Mouse (Mus musculus) liver, embryonic 13.5 days (tissue): Measurements from ENCODE around the gene Cdk17. TPM values are rescaled to one million over a fixed set of nuclear protein-coding genes. Genes with fewer than 3 reads are reported as not detected.

ENCODE experiments used
- ATAC-seq: fragments of 200-750 bp; cut with Nextera tagmentation; 2 replicates; pipeline ENCODE4 v1.8.0; 2017; ENCODE audit warnings: low read depth, mild to moderate bottlenecking, moderate number of reproducible peaks, moderate library complexity
- DNase-seq: peaks from one replicate; pipeline ENCODE4 v3.0.0; 2022
- H3K27ac ChIP-seq: fragments of 300-500 bp; sonication (generic); 2 replicates; pipeline ENCODE4 v1.5.1; 2015; ENCODE audit warnings: moderate library complexity, mild to moderate bottlenecking, inconsistent platforms
- H3K27me3 ChIP-seq: fragments of 300-500 bp; sonication (generic); 2 replicates; pipeline ENCODE4 v1.6.1; 2015; ENCODE audit warnings: mild to moderate bottlenecking, inconsistent platforms
- H3K36me3 ChIP-seq: fragments of 300-500 bp; sonication (generic); 2 replicates; pipeline ENCODE4 v1.6.1; 2015; ENCODE audit warnings: mild to moderate bottlenecking, inconsistent platforms
- H3K4me1 ChIP-seq: fragments of 300-500 bp; sonication (generic); replicated peaks from 2 replicates; pipeline ENCODE4 v1.6.1; 2015; ENCODE audit warnings: inconsistent platforms
- H3K4me2 ChIP-seq: fragments of 300-500 bp; sonication (generic); 2 replicates; pipeline ENCODE4 v1.6.1; 2015; ENCODE audit warnings: inconsistent platforms, mild to moderate bottlenecking, moderate library complexity
- H3K4me3 ChIP-seq: fragments of 300-500 bp; sonication (generic); replicated peaks from 2 replicates; pipeline ENCODE4 v1.5.1; 2015; ENCODE audit warnings: mild to moderate bottlenecking, inconsistent platforms
- H3K9ac ChIP-seq: fragments of 300-500 bp; sonication (generic); 2 replicates; pipeline ENCODE4 v1.6.1; 2015; ENCODE audit warnings: mild to moderate bottlenecking, inconsistent platforms
- H3K9me3 ChIP-seq: fragments of 300-500 bp; sonication (generic); replicated peaks from 2 replicates; pipeline ENCODE4 v1.6.1; 2016; ENCODE audit warnings: inconsistent platforms
- WGBS: fragments of 180-500 bp; shearing (Covaris S2); methylation state at CpG from one replicate; pipeline ENCODE4 v1.1.7; 2015; ENCODE audit not compliant: insufficient replicate concordance; 5-methylcytosine and 5-hydroxymethylcytosine counted together
- polyA plus RNA-seq: library from polyadenylated mRNA; unstranded; fragments of >200 nt; fragmentation: Nextera tagmentation; extraction: Ambion mirVana; gene quantifications from 2 replicates; pipeline ENCODE4 v1.2.1, GENCODE M21; 2015

Cdk17 gene
- polyA plus RNA-seq, 1 experiment from 2014 or later: 10.1 TPM

DNA sequence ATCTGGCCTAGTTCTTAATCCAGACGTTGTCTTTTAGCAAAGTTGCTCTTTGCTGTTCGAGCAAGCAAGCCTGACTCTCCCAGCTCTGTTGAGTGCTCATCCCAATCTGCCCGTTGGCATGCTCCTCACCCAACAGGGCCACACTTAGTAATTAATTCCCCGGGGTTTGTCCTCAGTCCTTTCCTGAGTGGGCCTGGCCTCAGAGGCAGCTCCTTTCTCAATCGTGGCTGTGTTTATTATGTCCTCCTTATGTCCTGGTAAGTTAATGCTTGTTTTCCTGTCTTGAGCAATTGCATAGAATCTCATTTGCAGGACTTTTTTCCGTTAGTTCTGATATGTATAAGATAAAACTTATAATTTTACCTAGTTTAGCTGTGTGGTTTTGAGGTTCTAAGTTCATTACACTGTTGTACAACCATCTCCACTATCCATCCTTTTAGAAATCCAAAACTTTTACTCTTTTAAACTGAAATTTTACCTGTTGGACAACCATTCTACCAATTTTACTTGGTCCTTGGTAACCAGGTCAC is 73.1 kb downstream of the Cdk17 start:
- Histone ChIP-seq H3K27me3 (no peaks in the 10 kb centered on the region), H3K4me1 (no peaks in the 10 kb centered on the region; the same call in 1 of the 2 replicates), H3K9me3 (no peaks in the 10 kb centered on the region), H3K4me2 (no peak overlapping the region), H3K4me3 (no peak overlapping the region), H3K36me3 (peaks cover 74% of the 10 kb centered on the region), H3K27ac (no peak overlapping the region), H3K9ac (no peak overlapping the region)
- no peak for DNase-seq
- ATAC-seq: no peak
- WGBS: 79% methylated on average over 6 of the region's 6 CpGs

DNA sequence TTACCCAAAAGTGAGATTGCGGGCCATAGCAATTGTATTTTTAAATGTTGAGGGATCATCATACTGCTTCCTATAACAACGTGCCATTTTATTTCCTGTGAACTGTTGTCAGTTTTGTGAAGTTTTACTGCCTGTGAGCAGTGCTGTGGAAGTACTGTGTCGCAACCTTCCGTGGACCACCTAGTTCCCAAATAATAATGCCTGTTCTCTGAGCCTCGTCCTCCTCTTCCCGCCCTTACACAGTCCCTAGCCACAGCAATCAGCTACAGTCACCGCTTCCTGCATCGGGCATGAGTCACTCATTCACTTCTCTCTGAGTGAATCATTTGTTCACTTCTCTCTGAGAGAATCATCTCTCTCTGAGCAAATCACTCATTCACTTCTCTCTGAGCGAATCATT is 74.0 kb downstream of the Cdk17 start:
- Histone ChIP-seq H3K4me1 (no peaks in the 10 kb centered on the region), H3K9me3 (no peaks in the 10 kb centered on the region), H3K4me2 (no peak overlapping the region), H3K4me3 (no peak overlapping the region), H3K27me3 (no peaks in the 10 kb centered on the region), H3K9ac (no peak overlapping the region), H3K27ac (no peak overlapping the region), H3K36me3 (peaks cover 77% of the 10 kb centered on the region)
- no peak for ATAC-seq
- no peak for DNase-seq
- WGBS: 86% methylated on average over 9 of the region's 9 CpGs

DNA sequence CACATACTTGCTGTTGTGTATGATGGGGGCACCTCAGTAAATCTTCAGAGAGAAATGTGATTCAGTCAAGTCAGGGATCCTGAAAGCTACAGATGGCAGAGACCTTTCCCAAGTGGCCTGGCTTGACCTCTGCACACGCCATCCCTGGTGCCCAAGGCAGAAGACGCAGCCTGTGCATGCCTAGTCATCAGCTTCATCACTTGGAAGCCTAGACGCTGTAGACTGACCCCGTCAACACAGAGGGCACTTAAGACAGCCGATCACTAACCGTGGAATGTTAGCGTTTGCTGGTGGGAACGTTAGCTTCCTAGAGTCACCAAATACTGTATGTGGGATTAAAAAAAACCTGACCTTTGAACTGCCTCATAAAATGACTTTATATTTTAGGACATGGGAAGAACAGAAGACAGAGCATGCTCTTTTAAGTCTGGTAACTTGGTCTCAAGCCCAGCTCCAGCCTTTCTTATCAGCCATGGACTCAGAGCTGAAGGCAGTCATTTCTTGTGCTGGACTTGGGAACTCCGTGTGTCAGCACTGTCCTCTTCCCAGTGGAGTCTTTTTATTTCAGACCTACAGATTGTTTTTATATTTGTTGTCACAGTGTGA is 78.6 kb downstream of the Cdk17 start:
- H3K27me3 ChIP-seq: no peaks in the 10 kb centered on the region
- H3K9me3 ChIP-seq: no peaks in the 10 kb centered on the region
- H3K36me3 ChIP-seq: peaks cover 70% of the 10 kb centered on the region
- WGBS: 83% methylated on average over 9 of the region's 9 CpGs
- no peak overlapping the region for H3K4me2 ChIP-seq
- ATAC-seq: no peak
- DNase-seq: no peak
- no peak overlapping the region for H3K4me3 ChIP-seq
- no peak overlapping the region for H3K9ac ChIP-seq
- H3K27ac ChIP-seq: no peak overlapping the region
- no peaks in the 10 kb centered on the region for H3K4me1 ChIP-seq

DNA sequence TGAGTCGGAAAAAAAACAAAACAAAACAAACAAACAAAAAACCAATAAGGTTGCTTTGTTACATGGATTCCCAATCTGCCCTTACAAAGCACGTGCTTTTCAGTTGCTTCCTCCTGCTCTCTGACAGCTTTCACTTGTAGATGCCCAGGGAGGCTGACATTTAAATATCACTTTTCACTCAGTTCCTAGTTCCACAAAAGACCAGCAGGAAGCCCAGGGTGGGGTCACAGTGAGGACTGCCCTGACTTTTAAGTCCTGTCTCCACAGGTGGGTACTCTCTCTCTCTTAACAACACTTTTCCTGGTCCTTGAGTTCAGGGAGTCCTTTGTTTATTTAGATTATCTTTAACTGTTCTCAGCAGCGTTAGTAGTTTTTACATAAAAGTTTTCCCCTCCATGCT is 81.5 kb downstream of the Cdk17 start:
- 71% methylated on average over 3 of the region's 3 CpGs for WGBS
- peaks cover 61% of the 10 kb centered on the region for H3K36me3 ChIP-seq

DNA sequence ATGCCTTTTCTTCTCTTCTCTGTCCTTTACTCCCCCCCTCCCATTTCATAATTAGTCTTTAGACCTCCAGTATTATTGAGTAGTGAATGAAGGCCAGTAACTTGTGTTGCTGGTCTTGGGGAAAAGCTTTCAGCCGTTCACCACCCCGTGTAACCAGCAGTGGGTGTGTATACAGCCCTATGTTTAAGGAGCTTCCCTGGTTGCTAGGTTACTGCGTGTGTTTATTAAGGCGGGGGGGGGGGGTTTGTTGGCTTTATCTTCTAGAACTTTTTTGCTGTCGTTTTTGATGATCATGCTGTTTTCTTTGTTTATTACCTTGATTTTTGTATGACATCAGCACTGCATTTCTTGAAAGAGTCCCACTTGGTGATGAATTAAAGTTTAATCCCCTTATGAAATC is 82.2 kb downstream of the Cdk17 start:
- Histone ChIP-seq H3K27me3 (no peaks in the 10 kb centered on the region), H3K4me1 (no peaks in the 10 kb centered on the region), H3K9ac (no peak overlapping the region), H3K4me2 (no peak overlapping the region), H3K9me3 (no peaks in the 10 kb centered on the region), H3K36me3 (peaks cover 63% of the 10 kb centered on the region), H3K4me3 (no peak overlapping the region), H3K27ac (no peak overlapping the region)
- DNase-seq: no peak
- ATAC-seq: no peak
- WGBS: 43% methylated on average over 5 of the region's 5 CpGs

More for the DNA sequence above, 81.5 kb downstream of the Cdk17 start:
- DNase-seq (no peak), ATAC-seq (no peak)
- no peak overlapping the region for H3K4me2 ChIP-seq
- H3K27ac ChIP-seq: no peak overlapping the region
- H3K9ac ChIP-seq: no peak overlapping the region
- no peaks in the 10 kb centered on the region for H3K9me3 ChIP-seq
- no peak overlapping the region for H3K4me3 ChIP-seq
- H3K4me1 ChIP-seq: no peaks in the 10 kb centered on the region
- H3K27me3 ChIP-seq: no peaks in the 10 kb centered on the region

DNA sequence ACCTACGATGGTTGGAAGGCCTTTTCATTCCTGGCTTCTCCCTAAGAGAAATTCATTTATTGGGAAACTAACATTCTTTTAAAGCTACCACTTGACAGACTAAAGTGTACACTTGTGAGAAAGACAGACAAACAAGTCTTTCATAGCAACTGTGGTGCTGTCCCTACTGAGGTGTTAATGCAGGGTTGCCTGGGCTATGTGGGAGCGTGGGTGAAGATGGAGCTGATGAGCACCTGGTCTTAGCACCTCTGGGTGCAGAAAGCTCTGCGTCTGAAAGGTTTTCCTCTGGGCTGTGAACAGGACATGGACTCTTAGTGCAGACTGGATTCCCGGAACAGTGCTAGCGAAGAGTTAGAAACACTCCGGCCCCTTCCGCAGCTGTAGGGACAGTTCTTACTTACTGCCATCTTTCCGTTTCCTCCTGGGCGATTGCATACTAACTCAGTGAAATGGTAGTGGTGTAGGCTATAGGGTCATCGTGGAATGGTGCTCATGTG is 83.6 kb downstream of the Cdk17 start:
- H3K4me1 ChIP-seq: no peaks in the 10 kb centered on the region
- no peak overlapping the region for H3K27ac ChIP-seq
- ATAC-seq (no peak), DNase-seq (no peak)
- H3K4me2 ChIP-seq: no peak overlapping the region
- WGBS: 85% methylated on average over 10 of the region's 10 CpGs
- no peak overlapping the region for H3K4me3 ChIP-seq
- H3K27me3 ChIP-seq: no peaks in the 10 kb centered on the region
- H3K9me3 ChIP-seq: no peaks in the 10 kb centered on the region
- H3K9ac ChIP-seq: no peak overlapping the region
- peaks cover 61% of the 10 kb centered on the region for H3K36me3 ChIP-seq

DNA sequence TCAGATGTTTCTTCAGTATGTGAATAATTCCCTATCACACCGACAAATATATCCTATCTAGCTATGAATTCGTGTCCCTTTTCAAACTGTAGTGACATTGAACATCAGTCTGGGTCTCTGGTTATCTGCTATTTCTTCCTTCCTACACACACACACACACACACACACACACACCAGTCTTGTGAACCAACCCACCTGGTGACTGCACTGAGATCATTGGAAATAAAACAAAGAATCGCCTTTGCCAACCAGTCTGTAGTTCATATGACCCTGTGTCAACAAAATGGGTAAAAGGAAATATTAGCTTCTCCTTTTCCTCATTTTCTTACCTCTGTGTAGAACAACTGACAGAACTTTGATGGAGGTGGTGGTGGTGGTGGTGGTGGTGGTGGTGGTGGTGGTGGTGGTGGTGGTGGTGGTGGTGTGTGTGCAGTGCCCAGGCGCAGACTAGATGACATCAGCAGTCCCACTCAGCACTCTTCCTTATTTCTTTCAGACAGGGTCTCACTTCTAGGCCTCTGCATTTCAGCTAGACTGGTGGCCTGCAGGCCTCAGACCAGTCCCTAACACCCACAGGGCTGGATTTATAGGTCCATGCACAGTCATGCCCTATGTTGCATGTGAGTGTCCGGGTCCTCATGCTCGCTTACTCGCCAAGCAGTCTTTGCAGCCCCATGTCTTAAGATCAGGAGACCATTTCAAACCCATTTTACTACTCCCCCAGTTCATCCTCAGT is 85.7 kb downstream of the Cdk17 start:
- Histone ChIP-seq H3K4me3 (no peak overlapping the region), H3K27ac (no peak overlapping the region), H3K4me2 (no peak overlapping the region), H3K9me3 (no peaks in the 10 kb centered on the region), H3K4me1 (no peaks in the 10 kb centered on the region), H3K36me3 (peaks cover 47% of the 10 kb centered on the region), H3K9ac (no peak overlapping the region), H3K27me3 (no peaks in the 10 kb centered on the region)
- ATAC-seq (0 out of 2 replicates have a peak, but pooled peaks have one; percentile 29), DNase-seq (no peak)
- 83% methylated on average over 7 of the region's 7 CpGs for WGBS

DNA sequence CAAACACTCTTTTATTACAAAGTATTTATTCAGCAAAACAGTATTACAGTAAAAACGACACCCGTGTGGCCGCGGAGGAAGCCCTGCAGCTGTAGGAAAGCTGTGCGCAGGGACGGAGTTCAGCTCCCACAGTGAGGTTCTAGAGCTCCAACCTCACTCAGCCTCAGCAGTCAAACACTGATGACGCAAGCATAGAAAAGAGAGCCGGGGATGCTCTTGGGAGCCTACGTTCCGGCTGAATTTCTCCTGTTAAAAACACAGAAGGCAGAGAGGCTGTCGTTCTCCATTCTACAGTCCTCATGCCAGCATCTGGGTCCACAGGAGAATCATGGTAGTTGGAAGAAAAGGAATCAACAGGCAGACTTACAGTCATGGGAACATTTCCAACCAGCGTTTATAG is 86.7 kb downstream of the Cdk17 start:
- Histone ChIP-seq H3K4me3 (no peak overlapping the region), H3K27me3 (no peaks in the 10 kb centered on the region), H3K4me2 (no peak overlapping the region), H3K9ac (no peak overlapping the region), H3K4me1 (no peaks in the 10 kb centered on the region), H3K27ac (no peak overlapping the region), H3K9me3 (no peaks in the 10 kb centered on the region), H3K36me3 (peaks cover 37% of the 10 kb centered on the region)
- ATAC-seq: no peak
- 90% methylated on average over 12 of the region's 12 CpGs for WGBS
- no peak for DNase-seq

DNA sequence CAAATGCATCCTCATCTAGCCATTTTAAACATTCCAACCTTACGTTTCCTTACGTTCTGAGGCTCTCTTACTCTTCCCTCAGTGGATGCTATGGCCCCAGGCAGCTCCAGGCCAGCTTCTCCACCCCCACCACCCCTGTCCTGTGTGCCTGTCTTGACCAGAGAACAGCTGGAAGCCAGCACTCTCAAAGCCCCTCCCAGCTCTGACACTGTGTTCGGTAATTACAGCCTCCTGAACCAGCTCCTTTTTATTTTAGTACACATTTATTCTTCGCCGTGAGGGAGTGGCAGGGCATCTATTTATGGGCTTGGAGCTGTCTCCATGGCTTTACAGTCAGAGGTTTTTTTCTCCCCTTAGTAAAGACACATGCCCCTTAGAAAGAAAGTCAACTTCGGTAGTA is 87.2 kb downstream of the Cdk17 start:
- H3K36me3 ChIP-seq: peaks cover 37% of the 10 kb centered on the region
- ATAC-seq: no peak

DNA sequence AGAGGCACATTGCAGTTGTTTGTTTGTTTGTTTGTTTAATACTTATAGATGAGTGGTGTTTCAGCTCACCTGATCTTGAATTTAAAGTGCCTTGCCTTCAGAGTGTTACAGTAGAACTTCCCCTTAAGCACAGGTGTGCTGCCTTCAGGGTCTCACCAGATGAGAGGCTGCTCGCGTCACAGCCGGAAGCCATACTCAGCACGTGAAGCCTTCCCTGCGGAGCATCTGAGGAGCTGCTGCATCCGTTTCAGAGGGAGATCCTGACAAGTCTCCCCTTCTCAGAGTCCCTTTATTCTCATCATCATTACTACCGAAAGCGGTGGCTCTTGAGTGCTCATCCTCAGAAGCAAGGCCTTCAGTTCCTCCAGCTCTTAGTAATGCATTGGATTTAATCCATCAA is 87.7 kb downstream of the Cdk17 start:
- Histone ChIP-seq H3K4me3 (no peak overlapping the region), H3K27me3 (no peaks in the 10 kb centered on the region), H3K9me3 (no peaks in the 10 kb centered on the region), H3K36me3 (peaks cover 37% of the 10 kb centered on the region), H3K9ac (no peak overlapping the region), H3K27ac (no peak overlapping the region), H3K4me2 (no peak overlapping the region), H3K4me1 (no peaks in the 10 kb centered on the region)
- 91% methylated on average over 8 of the region's 8 CpGs for WGBS
- DNase-seq (no peak), ATAC-seq (no peak)

More for the DNA sequence above, 87.2 kb downstream of the Cdk17 start:
- no peaks in the 10 kb centered on the region for H3K27me3 ChIP-seq
- H3K4me1 ChIP-seq: no peaks in the 10 kb centered on the region
- H3K4me2 ChIP-seq: no peak overlapping the region
- no peak overlapping the region for H3K27ac ChIP-seq
- WGBS: 79% methylated on average over 6 of the region's 6 CpGs
- H3K9ac ChIP-seq: no peak overlapping the region
- H3K4me3 ChIP-seq: no peak overlapping the region
- H3K9me3 ChIP-seq: no peaks in the 10 kb centered on the region
- no peak for DNase-seq

DNA sequence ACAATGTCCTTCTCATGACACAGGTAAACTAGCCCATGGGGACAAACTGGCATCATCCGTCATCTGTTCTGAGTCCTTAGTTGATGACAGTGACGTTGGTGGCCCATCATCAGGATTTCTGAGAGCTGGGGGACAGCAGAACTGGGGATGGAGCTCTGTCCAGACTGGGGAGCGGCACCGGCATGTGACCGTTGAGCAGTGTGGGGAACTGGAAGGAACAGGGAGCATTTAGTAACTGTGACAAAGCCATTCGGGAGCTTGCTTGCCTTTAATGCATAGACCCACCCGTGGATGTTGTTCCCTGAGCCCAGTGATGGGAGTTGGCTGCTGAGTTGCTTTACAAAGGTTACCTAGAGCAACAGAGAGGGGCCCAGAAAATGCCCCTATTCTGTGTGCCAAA is 89.2 kb downstream of the Cdk17 start:
- no peaks in the 10 kb centered on the region for H3K4me1 ChIP-seq
- peaks cover 28% of the 10 kb centered on the region for H3K36me3 ChIP-seq
- ATAC-seq (no peak), DNase-seq (no peak)
- no peak overlapping the region for H3K4me3 ChIP-seq
- no peak overlapping the region for H3K4me2 ChIP-seq
- H3K9me3 ChIP-seq: no peaks in the 10 kb centered on the region
- H3K9ac ChIP-seq: no peak overlapping the region
- H3K27me3 ChIP-seq: no peaks in the 10 kb centered on the region
- H3K27ac ChIP-seq: no peak overlapping the region
- 79% methylated on average over 7 of the region's 7 CpGs for WGBS
